ENCODE assay signal across 8 mouse cellular contexts in genomic region chr4:136206943-136207342, GRCm38 (mm10). TPM values are rescaled to one million over a fixed set of nuclear protein-coding genes. Genes with fewer than 3 reads are reported as not detected.
A peak's percentile ranks its signal among the peaks of the same experiment; 100 is the strongest.
DNase-seq lines count a peak whose midpoint lies in the region; ATAC-seq and TF ChIP-seq lines count a peak whose summit lies in the region.

No protein-coding gene starts in this region.

- H3K27ac ChIP-seq in testis, adult 2 months (ENCODE audit: control insufficient read depth, insufficient read depth, low read depth, low read length): no peak overlapping the region
- H3K27ac ChIP-seq in forebrain, embryonic 13.5 days: no peak overlapping the region
- H3K27ac ChIP-seq in intestine, postnatal 0 days (ENCODE audit: low read depth, low read length): no peak overlapping the region
- H3K27ac ChIP-seq in neural tube, embryonic 15.5 days (replicated peaks): no peak overlapping the region

- no peaks in the 10 kb centered on the region; the same call in 1 of the 2 replicates for H3K4me1 ChIP-seq in testis, adult 2 months (ENCODE audit: control insufficient read depth, insufficient read depth, low read length)
- peaks cover 13% of the 10 kb centered on the region for H3K4me1 ChIP-seq in forebrain, embryonic 13.5 days
- H3K4me1 ChIP-seq in intestine, postnatal 0 days (replicated peaks; ENCODE audit: control insufficient read depth, insufficient read depth, low read length): peaks cover 6% of the 10 kb centered on the region; the same call in 1 of the 2 replicates
- peaks cover 13% of the 10 kb centered on the region for H3K4me1 ChIP-seq in neural tube, embryonic 15.5 days

- no peak for TF ChIP-seq POLR2A in testis, adult 2 months (IDR thresholded peaks at IDR 0.05; ENCODE audit: control insufficient read depth, low read depth, low read length)

- WGBS in forebrain, embryonic 13.5 days: under 1% methylated on average over 6 of the region's 6 CpGs
- 13% methylated on average over 6 of the region's 6 CpGs for WGBS in intestine, postnatal 0 days
- 5% methylated on average over 6 of the region's 6 CpGs for WGBS in neural tube, embryonic 15.5 days

- no peak for TF ChIP-seq CTCF in testis, adult 2 months (IDR thresholded peaks at IDR 0.05; ENCODE audit: control insufficient read depth, insufficient read depth, insufficient replicate concordance, low read depth, low read length)
- TF ChIP-seq CTCF in intestine, postnatal 0 days (IDR thresholded peaks at IDR 0.05; ENCODE audit: low read depth): no peak

- H3K27me3 ChIP-seq in testis, adult 2 months (ENCODE audit: control insufficient read depth, insufficient read depth, low read length): no peaks in the 10 kb centered on the region
- peaks cover 12% of the 10 kb centered on the region for H3K27me3 ChIP-seq in forebrain, embryonic 13.5 days
- no peaks in the 10 kb centered on the region for H3K27me3 ChIP-seq in intestine, postnatal 0 days (replicated peaks; ENCODE audit: control insufficient read depth, insufficient read depth, low read length)
- H3K27me3 ChIP-seq in neural tube, embryonic 15.5 days (replicated peaks): no peaks in the 10 kb centered on the region

- no peaks in the 10 kb centered on the region for H3K9me3 ChIP-seq in forebrain, embryonic 13.5 days (replicated peaks)
- H3K9me3 ChIP-seq in intestine, postnatal 0 days (ENCODE audit: control insufficient read depth): no peaks in the 10 kb centered on the region
- H3K9me3 ChIP-seq in neural tube, embryonic 15.5 days (replicated peaks): no peaks in the 10 kb centered on the region

- H3K4me2 ChIP-seq in forebrain, embryonic 13.5 days: peak overlapping the region; percentile 99
- H3K4me2 ChIP-seq in intestine, postnatal 0 days (replicated peaks; ENCODE audit: low read depth): peak overlapping the region; percentile 83
- peak overlapping the region; percentile 98 for H3K4me2 ChIP-seq in neural tube, embryonic 15.5 days

- 0 out of 2 replicates have a peak, but pooled peaks have one; percentile 16 for ATAC-seq in forebrain, embryonic 13.5 days
- ATAC-seq in intestine, postnatal 0 days: no peak
- ATAC-seq in neural tube, embryonic 15.5 days (ENCODE audit: low FRiP score): peak; percentile 8; the same call in 1 of the 2 replicates
- ATAC-seq in megakaryocyte progenitor cell, adult 5-6 weeks (replicated peaks; ENCODE audit: poor library complexity): no peak

- peak overlapping the region; percentile 81 for H3K9ac ChIP-seq in forebrain, embryonic 13.5 days
- 0 out of 2 replicates have a peak overlapping the region, but pooled peaks have one; percentile 41 for H3K9ac ChIP-seq in intestine, postnatal 0 days (ENCODE audit: low read depth, low read length)
- peak overlapping the region; percentile 74 for H3K9ac ChIP-seq in neural tube, embryonic 15.5 days (replicated peaks)

- no peaks in the 10 kb centered on the region for H3K36me3 ChIP-seq in testis, adult 2 months (ENCODE audit: control insufficient read depth, insufficient read depth, low read length)
- H3K36me3 ChIP-seq in forebrain, embryonic 13.5 days (ENCODE audit: poor library complexity, severe bottlenecking): no peaks in the 10 kb centered on the region
- no peaks in the 10 kb centered on the region for H3K36me3 ChIP-seq in intestine, postnatal 0 days (ENCODE audit: control insufficient read depth, insufficient read depth)
- no peaks in the 10 kb centered on the region for H3K36me3 ChIP-seq in neural tube, embryonic 15.5 days

- no peak for DNase-seq in testis, postnatal 14 days (ENCODE audit: low spot score)
- no peak for DNase-seq in layer of hippocampus, adult 9-10 months (ENCODE audit: low spot score)
- no peak for DNase-seq in c-Kit-positive CD71-positive TER-119-positive erythroid progenitor cells, embryonic 14.5 days (ENCODE audit: low spot score)

- H3K4me3 ChIP-seq in testis, adult 2 months (ENCODE audit: control insufficient read depth, low read depth, low read length): peak overlapping the region; percentile 92
- H3K4me3 ChIP-seq in forebrain, embryonic 13.5 days: peak overlapping the region; percentile 59
- H3K4me3 ChIP-seq in intestine, postnatal 0 days (ENCODE audit: low read depth, low read length): peak overlapping the region; percentile 51
- H3K4me3 ChIP-seq in neural tube, embryonic 15.5 days (replicated peaks): peak overlapping the region; percentile 63

RNA-seq across cellular contexts. Expression of gene Asap3, which starts 0.8 kb away (rescaled TPM):
- polyA plus RNA-seq in testis, adult 2 months (2012; rRNA removed): 4.1 and 6.7 TPM in 2 replicates
- 2.9 and 3.9 TPM in 2 replicates for polyA plus RNA-seq in forebrain, embryonic 13.5 days (2015; fragmentation: Nextera tagmentation; extraction: Ambion mirVana)
- 0.95 and 1.1 TPM in 2 replicates for polyA plus RNA-seq in intestine, postnatal 0 days (2015; fragmentation: Nextera tagmentation; extraction: Ambion mirVana)
- 6.6 and 6.7 TPM in 2 replicates for polyA plus RNA-seq in neural tube, embryonic 15.5 days (2015; fragmentation: Nextera tagmentation; extraction: Ambion mirVana)
- not detected in 2 replicates for total RNA-seq in megakaryocyte progenitor cell, adult 5-6 weeks (2015)
- not detected in 2 replicates for total RNA-seq in megakaryocyte progenitor cell, adult 5-6 weeks (2017)

RNA-seq across cellular contexts. Expression of gene E2f2, which starts 34.7 kb away (rescaled TPM):
- 0.58 and 1.0 TPM in 2 replicates for polyA plus RNA-seq in testis, adult 2 months (2012; rRNA removed)
- polyA plus RNA-seq in forebrain, embryonic 13.5 days (2015; fragmentation: Nextera tagmentation; extraction: Ambion mirVana): 9.7 and 11.3 TPM in 2 replicates
- 4.1 and 4.2 TPM in 2 replicates for polyA plus RNA-seq in intestine, postnatal 0 days (2015; fragmentation: Nextera tagmentation; extraction: Ambion mirVana)
- 2.1 and 4.4 TPM in 2 replicates for polyA plus RNA-seq in neural tube, embryonic 15.5 days (2015; fragmentation: Nextera tagmentation; extraction: Ambion mirVana)
- 5.6 and 7.5 TPM in 2 replicates for total RNA-seq in megakaryocyte progenitor cell, adult 5-6 weeks (2015)
- total RNA-seq in megakaryocyte progenitor cell, adult 5-6 weeks (2017): 5.9 and 6.1 TPM in 2 replicates

RNA-seq across cellular contexts. Expression of gene Tcea3, which starts 40.6 kb away (rescaled TPM):
- polyA plus RNA-seq in testis, adult 2 months (2012; rRNA removed): 0.49 and 0.54 TPM in 2 replicates
- 0.52 and 0.66 TPM in 2 replicates for polyA plus RNA-seq in forebrain, embryonic 13.5 days (2015; fragmentation: Nextera tagmentation; extraction: Ambion mirVana)
- polyA plus RNA-seq in intestine, postnatal 0 days (2015; fragmentation: Nextera tagmentation; extraction: Ambion mirVana): 23.6 and 25.0 TPM in 2 replicates
- 2.2 and 2.5 TPM in 2 replicates for polyA plus RNA-seq in neural tube, embryonic 15.5 days (2015; fragmentation: Nextera tagmentation; extraction: Ambion mirVana)
- total RNA-seq in megakaryocyte progenitor cell, adult 5-6 weeks (2015): 0.10 TPM in 1 of 2 replicates, not detected in the other
- total RNA-seq in megakaryocyte progenitor cell, adult 5-6 weeks (2017): 0.33 and 0.41 TPM in 2 replicates

Comparison
In these comparisons a context has a peak if more than half of its experiments do, and no peak if none do; other contexts are left out.
1. ATAC-seq: peak in forebrain, embryonic 13.5 days (single experiment) and neural tube, embryonic 15.5 days (single experiment); none in intestine, postnatal 0 days (single experiment) and megakaryocyte progenitor cell, adult 5-6 weeks (single experiment).
2. Peak in every context shown above with its lines, with median percentiles within 50 percentile points of each other: H3K4me3 ChIP-seq, H3K4me2 ChIP-seq and H3K9ac ChIP-seq.